Mouse (Mus musculus) limb, embryonic 13.5 days (tissue): ENCODE data around the gene Ptprn2. TPM values are rescaled to one million over a fixed set of nuclear protein-coding genes. Genes with fewer than 3 reads are reported as not detected.

Source experiments
- ATAC-seq: fragments of 200-750 bp; cut with Nextera tagmentation; 2 replicates; pipeline ENCODE4 v1.8.0; 2017; ENCODE audit warnings: low read depth, moderate number of reproducible peaks, moderate TSS enrichment; ENCODE audit not compliant: low FRiP score
- H3K27ac ChIP-seq: fragments of 300-500 bp; sonication (generic); 2 replicates; pipeline ENCODE4 v1.5.1; 2015; ENCODE audit warnings: inconsistent platforms, mild to moderate bottlenecking, moderate library complexity
- H3K27me3 ChIP-seq: fragments of 300-500 bp; sonication (generic); 2 replicates; pipeline ENCODE4 v1.6.1; 2015; ENCODE audit warnings: mild to moderate bottlenecking, inconsistent platforms
- H3K36me3 ChIP-seq: fragments of 300-500 bp; sonication (generic); 2 replicates; pipeline ENCODE4 v1.6.1; 2015; ENCODE audit warnings: inconsistent platforms, mild to moderate bottlenecking, moderate library complexity
- H3K4me1 ChIP-seq: fragments of 300-500 bp; sonication (generic); 2 replicates; pipeline ENCODE4 v1.6.1; 2015; ENCODE audit warnings: inconsistent platforms
- H3K4me2 ChIP-seq: fragments of 300-500 bp; sonication (generic); replicated peaks from 2 replicates; pipeline ENCODE4 v1.6.1; 2015; ENCODE audit warnings: inconsistent platforms, mild to moderate bottlenecking, moderate library complexity
- H3K4me3 ChIP-seq: fragments of 300-500 bp; sonication (generic); 2 replicates; pipeline ENCODE4 v1.5.1; 2015; ENCODE audit warnings: moderate library complexity, mild to moderate bottlenecking, inconsistent platforms
- H3K9ac ChIP-seq: fragments of 300-500 bp; sonication (generic); 2 replicates; pipeline ENCODE4 v1.6.1; 2015; ENCODE audit warnings: mild to moderate bottlenecking, inconsistent platforms
- H3K9me3 ChIP-seq: fragments of 300-500 bp; sonication (generic); 2 replicates; pipeline ENCODE4 v1.6.1; 2016; ENCODE audit warnings: inconsistent platforms
- WGBS: fragments of 180-500 bp; shearing (Covaris S2); methylation state at CpG from one replicate; pipeline ENCODE4 v1.1.7; 2015; 5-methylcytosine and 5-hydroxymethylcytosine counted together
- polyA plus RNA-seq: library from polyadenylated mRNA; unstranded; fragments of >200 nt; fragmentation: Nextera tagmentation; extraction: Ambion mirVana; gene quantifications from 2 replicates; pipeline ENCODE4 v1.2.1, GENCODE M21; 2015

Gene Ptprn2
- polyA plus RNA-seq, 1 experiment from 2014 or later: 0.19 TPM

DNA sequence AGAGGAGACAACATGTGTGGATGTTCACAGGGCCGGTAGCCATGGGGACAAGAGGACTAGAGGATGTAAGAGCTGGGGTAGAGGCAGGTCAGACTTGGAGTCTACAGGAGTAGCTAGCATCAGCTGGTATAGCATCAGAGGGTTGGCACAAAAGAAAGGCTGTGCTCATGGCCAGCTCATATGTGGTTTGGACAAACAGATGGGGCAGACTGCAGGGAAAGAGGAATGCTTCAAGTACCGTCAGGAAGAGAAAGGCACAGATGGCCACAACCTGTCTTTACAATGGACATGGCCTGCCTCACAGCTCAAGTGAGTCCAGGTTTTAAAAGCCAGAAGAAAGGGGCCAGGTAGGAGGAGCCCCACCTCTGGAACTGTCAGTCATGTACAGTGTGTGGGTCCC is 776.5 kb downstream of the Ptprn2 start:
- WGBS: 88% methylated on average over 2 of the region's 2 CpGs
- H3K27me3 ChIP-seq: no peaks in the 10 kb centered on the region

DNA sequence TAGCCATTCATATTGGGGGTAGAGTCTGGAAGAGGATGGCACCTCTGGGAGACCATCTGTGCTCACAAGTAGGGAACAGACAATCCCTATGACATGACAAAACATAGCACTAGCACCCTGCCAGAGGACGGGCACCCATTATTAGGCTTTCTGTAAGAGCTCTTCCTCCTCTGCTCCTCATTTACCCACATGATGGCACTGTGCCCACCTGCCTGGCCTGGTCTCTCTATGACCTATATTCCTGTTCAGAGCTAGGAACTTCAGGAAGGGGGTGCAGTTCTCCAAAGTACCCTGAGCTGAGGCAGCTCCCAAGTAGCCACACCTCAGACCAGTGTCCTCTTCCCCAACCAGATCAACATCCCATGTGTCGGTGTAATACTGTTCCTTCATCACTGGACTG is 777.6 kb downstream of the Ptprn2 start:
- Histone ChIP-seq H3K27me3 (no peaks in the 10 kb centered on the region), H3K36me3 (no peaks in the 10 kb centered on the region), H3K4me2 (no peak overlapping the region), H3K27ac (no peak overlapping the region), H3K9ac (no peak overlapping the region), H3K4me1 (0 out of 2 replicates have a peak, but pooled peaks cover 3% of the 10 kb centered on the region), H3K4me3 (no peak overlapping the region), H3K9me3 (no peaks in the 10 kb centered on the region)
- 74% methylated on average over 2 of the region's 2 CpGs for WGBS
- no peak for ATAC-seq

More for the DNA sequence above, 776.5 kb downstream of the Ptprn2 start:
- peaks cover 13% of the 10 kb centered on the region for H3K4me1 ChIP-seq
- no peak overlapping the region for H3K9ac ChIP-seq
- no peak for ATAC-seq
- H3K9me3 ChIP-seq: no peaks in the 10 kb centered on the region
- H3K4me2 ChIP-seq: no peak overlapping the region
- H3K27ac ChIP-seq: no peak overlapping the region
- no peak overlapping the region for H3K4me3 ChIP-seq
- H3K36me3 ChIP-seq: no peaks in the 10 kb centered on the region

DNA sequence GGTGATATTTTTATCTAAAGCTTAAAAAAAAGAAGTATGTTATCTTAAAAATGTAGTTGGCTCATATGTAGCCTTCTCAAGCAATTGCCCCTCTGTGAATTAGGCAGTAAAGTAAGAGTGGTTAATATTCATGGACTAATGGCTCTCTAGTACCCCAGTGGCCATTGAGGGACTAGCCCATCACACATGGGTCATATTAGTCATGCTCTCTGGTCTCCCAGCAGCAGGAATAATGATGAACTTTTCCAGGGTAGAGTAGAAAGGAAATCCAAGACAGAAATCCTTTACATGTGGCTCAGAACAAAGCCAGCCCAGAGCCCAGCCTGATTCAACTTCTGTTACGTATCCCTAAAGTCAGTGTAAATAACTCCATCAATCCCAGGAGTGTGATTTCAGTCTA is 779.7 kb downstream of the Ptprn2 start:
- Histone ChIP-seq H3K4me3 (no peak overlapping the region), H3K4me1 (no peaks in the 10 kb centered on the region), H3K9me3 (no peaks in the 10 kb centered on the region), H3K27ac (no peak overlapping the region), H3K4me2 (no peak overlapping the region), H3K27me3 (no peaks in the 10 kb centered on the region), H3K9ac (no peak overlapping the region), H3K36me3 (no peaks in the 10 kb centered on the region)
- ATAC-seq: no peak
- 57% methylated on average over 1 of the region's 1 CpGs for WGBS

DNA sequence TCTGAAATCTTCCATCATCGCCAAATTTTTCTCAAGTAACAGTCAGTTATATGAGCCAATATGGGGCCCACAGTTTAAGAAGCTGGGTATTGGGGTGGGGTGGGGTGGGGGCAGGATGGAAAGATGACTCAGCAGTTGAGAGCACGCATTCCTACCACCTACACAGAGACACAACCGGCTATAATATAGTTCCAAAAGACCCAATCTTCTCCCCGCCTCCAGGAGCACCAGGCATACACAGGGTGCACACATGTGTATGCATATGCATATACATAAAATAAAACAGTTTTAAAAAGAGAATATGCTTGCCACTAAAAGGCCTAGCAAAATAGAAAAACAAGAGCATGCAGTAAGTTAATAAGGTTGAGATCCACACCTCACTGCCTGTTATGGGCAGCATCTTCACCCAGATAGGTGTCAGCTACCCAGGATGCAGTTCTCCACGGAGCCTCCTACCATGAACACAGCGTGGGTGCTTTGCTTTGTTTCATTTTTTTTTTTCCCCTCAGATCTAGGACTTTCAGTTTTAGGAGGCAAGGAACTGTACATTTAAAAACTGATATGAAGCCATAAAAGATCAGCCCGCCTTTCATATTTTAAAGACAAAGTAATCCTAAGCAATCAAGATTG is 783.1 kb downstream of the Ptprn2 start:
- ATAC-seq: no peak
- peaks cover 7% of the 10 kb centered on the region for H3K4me1 ChIP-seq
- no peaks in the 10 kb centered on the region for H3K36me3 ChIP-seq
- H3K27ac ChIP-seq: no peak overlapping the region
- no peaks in the 10 kb centered on the region for H3K27me3 ChIP-seq
- H3K9me3 ChIP-seq: no peaks in the 10 kb centered on the region
- H3K9ac ChIP-seq: no peak overlapping the region
- no peak overlapping the region for H3K4me2 ChIP-seq
- no peak overlapping the region for H3K4me3 ChIP-seq
- WGBS: 77% methylated on average over 7 of the region's 7 CpGs

DNA sequence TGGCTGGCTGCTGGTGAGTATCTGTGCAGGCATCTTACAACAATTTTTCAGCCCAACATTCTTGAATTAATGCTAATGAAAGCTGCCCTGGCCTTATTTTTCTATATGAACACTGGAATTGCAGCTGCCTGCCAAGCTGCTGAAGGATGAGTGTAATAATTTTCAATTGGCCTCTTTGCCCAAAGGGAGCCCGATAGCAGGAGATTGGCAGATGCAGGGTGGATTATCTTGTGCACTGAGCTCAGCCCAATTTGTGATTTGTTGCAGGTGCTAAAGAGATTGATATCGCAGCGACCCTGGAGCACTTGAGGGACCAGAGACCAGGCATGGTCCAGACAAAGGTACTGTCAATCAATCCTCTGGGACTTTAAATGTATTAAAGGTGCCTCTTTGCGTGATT is 783.8 kb downstream of the Ptprn2 start:
- Histone ChIP-seq H3K4me1 (peaks cover 7% of the 10 kb centered on the region), H3K36me3 (no peaks in the 10 kb centered on the region), H3K4me2 (no peak overlapping the region), H3K27me3 (no peaks in the 10 kb centered on the region), H3K9ac (no peak overlapping the region), H3K27ac (no peak overlapping the region), H3K9me3 (no peaks in the 10 kb centered on the region), H3K4me3 (no peak overlapping the region)
- 78% methylated on average over 4 of the region's 4 CpGs for WGBS
- no peak for ATAC-seq

DNA sequence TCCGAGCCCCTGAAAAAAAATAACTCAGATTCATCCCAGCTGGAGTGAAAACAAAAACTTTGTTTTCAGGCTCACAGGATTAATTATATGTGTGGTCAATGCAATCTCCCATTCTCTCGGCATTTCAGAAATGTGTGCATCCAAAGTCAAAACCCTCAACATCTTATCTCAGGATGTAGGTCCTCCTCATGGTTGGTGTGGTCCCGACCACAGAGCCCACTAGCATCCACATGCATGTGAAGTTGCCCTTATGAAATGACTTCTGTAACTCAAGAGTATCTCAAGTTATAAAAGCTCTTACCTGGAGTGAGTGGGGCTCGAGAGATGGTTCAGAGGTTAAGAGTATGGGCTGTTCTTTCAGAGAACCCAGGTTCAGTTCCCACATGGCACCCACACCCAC is 784.7 kb downstream of the Ptprn2 start:
- H3K9ac ChIP-seq: no peak overlapping the region
- H3K4me1 ChIP-seq: peaks cover 7% of the 10 kb centered on the region
- WGBS: 86% methylated on average over 4 of the region's 4 CpGs
- H3K36me3 ChIP-seq: no peaks in the 10 kb centered on the region
- no peaks in the 10 kb centered on the region for H3K27me3 ChIP-seq
- no peak overlapping the region for H3K4me2 ChIP-seq
- no peak for ATAC-seq
- H3K27ac ChIP-seq: no peak overlapping the region
- no peak overlapping the region for H3K4me3 ChIP-seq
- no peaks in the 10 kb centered on the region for H3K9me3 ChIP-seq

DNA sequence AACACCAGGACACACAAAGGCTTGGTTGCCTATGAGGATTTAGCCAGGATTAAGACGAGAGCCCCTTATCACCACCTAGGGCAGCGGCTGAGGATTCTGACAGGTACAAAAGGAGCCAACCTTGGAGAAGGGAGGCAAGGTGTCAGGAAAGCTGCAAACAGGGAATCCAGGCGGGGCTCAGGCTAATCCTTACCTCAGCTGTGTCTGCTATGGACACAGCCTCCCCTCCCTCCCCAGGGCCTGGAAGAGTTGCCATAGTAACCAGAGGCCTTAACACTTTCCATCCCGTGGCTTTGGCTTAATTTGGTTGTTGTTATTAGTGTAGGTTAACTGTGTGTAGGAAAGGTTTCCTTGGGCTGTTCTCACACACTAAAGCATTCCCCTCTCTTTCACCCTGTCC is 787.6 kb downstream of the Ptprn2 start:
- peaks cover 7% of the 10 kb centered on the region for H3K4me1 ChIP-seq
- H3K9ac ChIP-seq: no peak overlapping the region
- no peak overlapping the region for H3K4me3 ChIP-seq
- no peaks in the 10 kb centered on the region for H3K36me3 ChIP-seq
- WGBS: 14% methylated on average over 4 of the region's 4 CpGs
- 0 out of 2 replicates have a peak, but pooled peaks cover 3% of the 10 kb centered on the region for H3K27me3 ChIP-seq
- ATAC-seq: no peak
- H3K9me3 ChIP-seq: no peaks in the 10 kb centered on the region
- no peak overlapping the region for H3K27ac ChIP-seq
- no peak overlapping the region for H3K4me2 ChIP-seq

DNA sequence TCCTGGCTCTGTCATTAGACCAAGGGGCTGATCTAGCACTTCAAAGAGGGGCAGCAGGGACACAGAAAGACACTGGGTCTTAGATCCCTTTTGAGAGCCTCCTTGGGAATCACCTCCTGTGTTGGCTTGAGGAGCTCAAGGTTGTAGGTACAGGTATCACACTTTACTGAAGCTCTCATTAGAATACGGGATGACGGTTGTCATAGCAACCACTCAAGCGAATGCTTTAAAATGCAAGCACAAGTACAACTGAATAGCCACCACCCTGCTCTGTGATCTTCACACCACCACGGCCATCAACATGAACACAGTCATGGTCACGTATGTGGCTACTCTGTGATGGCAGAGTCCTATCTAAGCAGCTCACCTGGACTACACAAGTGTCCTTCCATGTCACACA is 789.1 kb downstream of the Ptprn2 start:
- H3K9ac ChIP-seq: no peak overlapping the region
- no peaks in the 10 kb centered on the region for H3K9me3 ChIP-seq
- no peak overlapping the region for H3K4me2 ChIP-seq
- H3K27ac ChIP-seq: no peak overlapping the region
- H3K36me3 ChIP-seq: no peaks in the 10 kb centered on the region
- H3K4me1 ChIP-seq: peaks cover 7% of the 10 kb centered on the region
- no peak overlapping the region for H3K4me3 ChIP-seq
- 0 out of 2 replicates have a peak, but pooled peaks cover 3% of the 10 kb centered on the region for H3K27me3 ChIP-seq
- ATAC-seq: no peak
- WGBS: 83% methylated on average over 5 of the region's 5 CpGs

DNA sequence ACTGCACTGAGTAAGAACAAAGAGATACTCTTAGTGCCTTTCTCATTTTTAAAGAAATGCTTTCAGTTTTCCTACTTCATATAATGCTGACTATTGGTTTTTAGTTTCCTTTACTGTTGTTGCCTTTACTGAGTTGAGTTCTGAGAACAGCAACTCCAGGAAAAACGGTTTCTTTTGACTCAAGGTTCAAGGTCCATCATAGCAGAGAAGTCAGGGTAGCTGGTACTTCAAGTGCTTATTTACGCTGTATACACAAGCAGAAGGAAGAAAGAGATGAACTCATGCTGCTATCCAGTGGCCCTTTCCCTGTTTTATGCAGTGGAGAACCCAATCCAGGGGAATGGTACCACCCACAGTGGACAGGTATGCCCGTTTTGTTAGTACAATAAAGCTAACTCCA is 795.3 kb downstream of the Ptprn2 start:
- Histone ChIP-seq H3K9me3 (no peaks in the 10 kb centered on the region), H3K4me2 (no peak overlapping the region), H3K27me3 (0 out of 2 replicates have a peak, but pooled peaks cover 3% of the 10 kb centered on the region), H3K9ac (no peak overlapping the region), H3K4me1 (peaks cover 3% of the 10 kb centered on the region; the same call in 1 of the 2 replicates), H3K4me3 (no peak overlapping the region), H3K36me3 (no peaks in the 10 kb centered on the region), H3K27ac (no peak overlapping the region)
- 83% methylated on average over 3 of the region's 3 CpGs for WGBS
- no peak for ATAC-seq

DNA sequence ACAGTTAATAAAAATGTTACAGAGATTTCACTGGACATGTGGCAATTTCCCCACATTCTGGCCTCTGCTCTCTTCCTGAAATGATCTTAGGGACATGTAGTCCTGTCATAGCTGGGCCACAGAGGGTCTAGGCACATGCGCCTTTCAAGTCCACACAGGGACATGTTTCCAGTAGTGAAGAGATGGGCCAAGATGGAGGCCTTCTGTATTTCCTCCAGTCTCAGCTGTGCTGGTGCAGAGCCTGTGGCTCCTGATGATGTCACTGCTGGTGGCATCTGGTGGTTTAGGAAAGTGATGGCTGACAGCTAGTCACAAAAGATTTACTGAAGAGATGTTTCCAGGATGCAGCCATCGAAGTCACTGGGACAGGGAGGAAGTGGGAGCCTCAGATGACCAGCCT is 797.1 kb downstream of the Ptprn2 start:
- H3K4me1 ChIP-seq: peaks cover 3% of the 10 kb centered on the region; the same call in 1 of the 2 replicates
- no peaks in the 10 kb centered on the region for H3K36me3 ChIP-seq
- no peak overlapping the region for H3K4me2 ChIP-seq
- no peaks in the 10 kb centered on the region for H3K27me3 ChIP-seq
- 79% methylated on average over 2 of the region's 2 CpGs for WGBS
- ATAC-seq: no peak
- no peak overlapping the region for H3K9ac ChIP-seq
- no peaks in the 10 kb centered on the region for H3K9me3 ChIP-seq
- H3K27ac ChIP-seq: no peak overlapping the region
- H3K4me3 ChIP-seq: no peak overlapping the region

DNA sequence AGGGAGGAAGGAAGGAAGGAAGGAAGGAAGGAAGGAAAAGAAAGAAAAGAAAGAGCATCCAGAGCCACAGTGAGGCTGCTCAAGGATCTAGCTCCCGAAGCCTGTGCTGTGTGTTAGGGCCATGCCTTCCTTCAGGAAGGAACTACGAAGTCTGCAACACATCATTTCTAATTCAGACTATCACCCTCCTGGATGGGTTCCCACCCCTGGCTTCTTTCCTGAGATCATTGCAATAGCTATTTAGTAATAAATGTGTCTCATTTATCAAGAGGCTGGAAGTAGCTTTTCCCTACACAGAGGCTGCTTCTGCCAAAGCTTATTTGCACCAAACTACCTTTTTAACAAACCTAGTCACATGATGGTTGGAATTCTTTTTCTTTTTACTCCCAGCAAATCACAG is 801.9 kb downstream of the Ptprn2 start:
- 74% methylated on average over 2 of the region's 2 CpGs for WGBS
- Histone ChIP-seq H3K4me1 (no peaks in the 10 kb centered on the region), H3K27ac (no peak overlapping the region), H3K9ac (no peak overlapping the region), H3K36me3 (no peaks in the 10 kb centered on the region), H3K4me3 (no peak overlapping the region), H3K4me2 (no peak overlapping the region), H3K9me3 (no peaks in the 10 kb centered on the region), H3K27me3 (no peaks in the 10 kb centered on the region)
- ATAC-seq: no peak

DNA sequence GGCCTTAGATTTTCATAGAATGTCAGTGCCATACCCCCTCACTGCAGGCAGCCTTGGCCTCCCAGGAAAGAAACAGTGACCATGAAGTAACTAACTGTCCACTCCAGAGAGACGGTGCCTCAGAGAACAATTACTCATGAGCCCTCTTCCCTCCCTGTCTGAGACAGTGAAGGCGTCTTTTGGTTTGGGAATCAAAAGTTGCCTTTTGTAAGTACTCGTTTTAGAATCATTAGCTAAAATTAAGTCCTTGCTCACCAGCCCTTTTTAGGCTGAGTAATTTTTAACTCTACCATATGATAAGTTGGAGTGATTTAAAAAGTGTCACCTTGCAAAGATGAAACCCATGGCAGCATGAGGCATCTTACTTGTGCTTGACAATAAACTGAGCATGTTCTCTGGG is 806.4 kb downstream of the Ptprn2 start:
- Histone ChIP-seq H3K9ac (no peak overlapping the region), H3K4me1 (no peaks in the 10 kb centered on the region), H3K9me3 (no peaks in the 10 kb centered on the region), H3K36me3 (no peaks in the 10 kb centered on the region), H3K4me2 (no peak overlapping the region), H3K27me3 (no peaks in the 10 kb centered on the region), H3K27ac (no peak overlapping the region), H3K4me3 (no peak overlapping the region)
- no peak for ATAC-seq
- WGBS: 75% methylated on average over 3 of the region's 3 CpGs

DNA sequence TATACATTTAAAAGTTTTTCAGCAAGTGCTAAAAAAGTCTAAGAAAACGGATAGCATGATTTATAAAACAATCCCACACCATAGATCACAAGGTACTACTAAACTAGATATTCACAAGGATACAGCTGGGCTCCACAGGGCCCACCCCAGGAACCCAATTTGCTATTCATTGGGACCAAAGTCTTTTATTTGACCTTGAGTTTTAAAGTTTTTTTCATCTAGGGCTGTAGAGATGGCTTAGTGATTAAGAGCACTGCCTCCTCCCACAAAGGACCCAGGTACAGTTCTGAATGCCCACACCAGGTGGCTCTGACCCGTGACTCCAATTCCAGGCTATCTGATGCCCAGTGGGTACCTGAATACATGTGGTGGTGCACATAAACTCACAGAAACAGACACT is 811.3 kb downstream of the Ptprn2 start:
- Histone ChIP-seq H3K27me3 (no peaks in the 10 kb centered on the region), H3K9me3 (no peaks in the 10 kb centered on the region), H3K36me3 (no peaks in the 10 kb centered on the region), H3K4me3 (no peak overlapping the region), H3K9ac (no peak overlapping the region), H3K4me2 (no peak overlapping the region), H3K27ac (no peak overlapping the region), H3K4me1 (no peaks in the 10 kb centered on the region)
- no peak for ATAC-seq
- WGBS: 50% methylated on average over 2 of the region's 2 CpGs
